Mouse (Mus musculus): ENCODE data around the gene Ctbp2.

GRCm38 (mm10) chr7:132991240-132991900 is 132.8 kb downstream of the Ctbp2 start:
- TF ChIP-seq GABPA (IDR thresholded peaks at IDR 0.05; ENCODE audit: low read depth, low read length) = no peak
- no peak for TF ChIP-seq GATA1 (IDR thresholded peaks at IDR 0.05; ENCODE audit: low read depth, low read length)
- no peak for TF ChIP-seq CHD1 (IDR thresholded peaks at IDR 0.05; ENCODE audit: low read depth, low read length)
- TF ChIP-seq MYC (IDR thresholded peaks at IDR 0.05; ENCODE audit: low read depth, low read length) = no peak
- TF ChIP-seq USF2 (IDR thresholded peaks at IDR 0.05; ENCODE audit: borderline replicate concordance in 1 of 2, insufficient read depth in 1 of 2, low read depth in 1 of 2, low read length in 2 of 2) = no peak
- no peak for TF ChIP-seq POLR2A (IDR thresholded peaks at IDR 0.05; ENCODE audit: control insufficient read depth in 1 of 2, insufficient read depth in 1 of 2, low read depth in 1 of 2, low read length in 2 of 2, poor library complexity in 1 of 2)
- TF ChIP-seq CHD2 (IDR thresholded peaks at IDR 0.05; ENCODE audit: low read length) = no peak
- no peak for TF ChIP-seq E2F4 (IDR thresholded peaks at IDR 0.05; ENCODE audit: borderline replicate concordance, low read depth, low read length)
